Mouse (Mus musculus) cerebellum, adult 2 months (tissue): ENCODE measurements around the gene Hes7.

Experiments used
- CTCF ChIP-seq: fragments of 200-500 bp; IDR thresholded peaks from 2 replicates; pipeline ENCODE4 v1.5.1; 2011; ENCODE audit warnings: low read depth, mild to moderate bottlenecking, control low read depth, low read length, moderate library complexity, borderline replicate concordance; ENCODE audit not compliant: insufficient read depth
- POLR2A ChIP-seq: fragments of 200-500 bp; IDR thresholded peaks from 2 replicates; pipeline ENCODE4 v1.6.1; 2011; ENCODE audit warnings: low read length, control low read depth, borderline replicate concordance; ENCODE audit not compliant: insufficient read depth

DNA sequence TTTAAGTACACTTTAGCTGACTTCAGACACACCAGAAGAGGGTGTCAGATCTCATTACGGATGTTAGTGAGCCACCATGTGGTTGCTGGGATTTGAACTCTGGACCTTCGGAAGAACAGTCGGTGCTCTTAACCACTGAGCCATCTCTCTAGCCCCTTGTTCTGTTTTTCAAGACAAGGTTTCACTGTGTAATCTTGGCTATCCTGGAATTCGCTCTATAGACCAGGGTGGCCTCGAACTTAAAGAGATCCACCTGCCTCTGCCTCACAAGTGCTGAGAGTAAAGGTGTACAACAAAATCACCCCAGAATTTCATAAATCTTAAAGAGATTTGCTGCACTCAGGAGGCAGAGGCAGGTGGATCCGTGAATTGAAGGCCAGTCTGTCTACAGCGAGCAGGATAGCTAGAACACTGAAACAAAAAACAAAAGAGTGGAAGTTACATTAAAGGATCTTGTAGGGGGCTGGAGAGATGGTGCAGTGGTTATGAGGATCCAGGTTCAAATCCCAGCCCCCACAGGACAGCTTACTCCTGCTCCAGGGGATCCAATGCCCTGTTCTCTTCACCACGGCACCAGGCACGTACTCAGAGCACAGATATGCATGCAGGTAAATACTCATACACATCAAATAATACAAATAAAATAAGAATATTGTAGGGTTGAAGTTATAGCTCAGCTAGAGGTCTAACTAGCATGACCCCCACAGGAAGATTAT is 44.3 kb upstream of the Hes7 start:
- TF ChIP-seq CTCF (no peak), POLR2A (no peak)
